Mouse (Mus musculus) heart, postnatal 14 days (tissue): ENCODE measurements at regions not wholly inside any gene's neighbourhood (a gene's known extent, or its start where the extent isn't known, plus 50 kb on each side); places are given as distances from the start of the nearest gene placed in this dataset.

ENCODE experiments used
- DNase-seq, 2 experiments: peaks; one replicate each; pipeline ENCODE4 v3.0.0; 2021 to 2022
- intact Hi-C: fragments of 180-260 bp; cut with DNase I; formaldehyde crosslinking; loops from one replicate; pipeline ENCODE4 v1.15.1; 2025

DNA sequence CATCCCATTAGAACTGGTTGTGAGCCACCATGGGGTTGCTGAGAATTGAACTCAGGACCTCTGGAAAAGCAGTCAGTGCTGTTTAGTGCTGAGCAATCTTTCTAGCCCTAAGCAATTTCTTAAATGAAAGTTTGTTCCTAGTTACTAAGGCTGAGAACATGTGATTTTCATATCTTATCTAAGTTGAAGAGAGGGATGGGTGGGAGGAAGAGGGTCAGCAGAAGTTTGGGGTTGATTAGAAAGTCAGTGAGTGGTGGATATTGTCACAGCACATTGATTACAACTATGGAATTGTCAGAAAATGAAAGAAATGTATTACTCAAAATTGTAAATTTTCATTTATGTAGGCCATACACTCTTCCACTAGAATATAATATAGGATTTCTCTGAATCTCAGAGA lies 337.4 kb upstream of the Robo2 start:
- no peak for DNase-seq
- intact Hi-C loops = no loop called here

DNA sequence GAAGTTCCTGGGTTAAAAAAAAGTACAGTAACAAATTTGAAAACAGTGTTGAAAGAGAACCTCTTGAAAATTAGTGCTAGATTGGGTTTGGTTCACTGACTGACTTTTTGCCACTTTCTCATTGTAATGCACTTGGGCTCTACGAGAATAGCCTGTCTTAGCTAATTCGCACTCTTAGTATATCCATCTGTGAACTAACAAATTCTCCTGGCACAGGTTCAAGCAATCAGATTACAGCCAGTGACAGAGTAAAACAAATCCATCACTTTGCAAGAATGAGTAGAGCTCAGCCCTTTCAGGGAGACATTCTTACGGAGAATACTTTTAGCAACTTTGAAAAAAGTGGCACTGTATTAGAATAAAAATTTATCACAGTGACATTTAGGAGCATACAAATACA lies 331.9 kb upstream of the Robo2 start:
- DNase-seq = no peak
- intact Hi-C loops = no loop called here

DNA sequence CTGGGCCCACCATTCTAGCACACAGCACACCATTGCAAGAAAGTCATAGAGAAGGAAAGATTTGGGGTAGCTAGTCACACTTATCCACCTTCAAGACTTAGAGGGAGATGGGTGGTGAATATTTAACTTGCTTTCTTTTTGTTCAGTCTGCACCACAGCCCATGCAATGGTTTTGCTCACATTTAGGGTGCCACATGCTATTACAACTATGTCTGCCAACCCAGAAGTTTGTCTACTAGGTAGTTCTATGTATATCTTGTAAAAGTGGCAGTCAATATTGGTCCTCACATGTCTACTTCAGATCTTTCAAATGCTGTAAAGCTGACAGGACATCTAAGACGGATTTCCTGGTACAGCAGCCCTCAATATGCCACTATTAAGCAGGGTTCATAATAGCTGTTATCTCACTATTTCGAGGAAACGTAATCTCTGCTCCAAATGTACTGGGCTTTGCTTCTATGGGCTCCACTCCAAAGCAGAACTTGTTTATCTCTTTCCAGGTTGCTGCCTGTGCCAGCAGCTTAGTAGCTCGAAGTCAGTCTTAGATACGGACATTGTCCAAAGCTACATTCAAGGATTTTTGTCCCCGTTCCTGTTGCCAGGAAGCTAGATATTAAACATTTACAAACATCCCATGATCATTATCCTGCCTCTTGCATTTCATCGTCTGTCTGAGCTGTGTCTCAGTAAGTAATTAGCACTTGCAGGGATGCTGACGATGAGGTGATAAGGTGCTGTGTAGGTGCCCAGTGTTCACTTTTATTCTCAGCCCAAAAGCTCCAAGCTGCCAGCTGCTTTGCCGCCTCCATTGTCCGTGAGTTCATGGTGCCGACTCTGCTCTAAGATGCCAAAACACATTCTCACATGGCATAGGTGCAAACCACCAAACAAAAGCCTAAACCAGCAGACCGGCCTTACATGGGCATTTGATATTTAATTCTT lies 327.8 kb upstream of the Robo2 start:
- intact Hi-C loops = no loop called here

DNA sequence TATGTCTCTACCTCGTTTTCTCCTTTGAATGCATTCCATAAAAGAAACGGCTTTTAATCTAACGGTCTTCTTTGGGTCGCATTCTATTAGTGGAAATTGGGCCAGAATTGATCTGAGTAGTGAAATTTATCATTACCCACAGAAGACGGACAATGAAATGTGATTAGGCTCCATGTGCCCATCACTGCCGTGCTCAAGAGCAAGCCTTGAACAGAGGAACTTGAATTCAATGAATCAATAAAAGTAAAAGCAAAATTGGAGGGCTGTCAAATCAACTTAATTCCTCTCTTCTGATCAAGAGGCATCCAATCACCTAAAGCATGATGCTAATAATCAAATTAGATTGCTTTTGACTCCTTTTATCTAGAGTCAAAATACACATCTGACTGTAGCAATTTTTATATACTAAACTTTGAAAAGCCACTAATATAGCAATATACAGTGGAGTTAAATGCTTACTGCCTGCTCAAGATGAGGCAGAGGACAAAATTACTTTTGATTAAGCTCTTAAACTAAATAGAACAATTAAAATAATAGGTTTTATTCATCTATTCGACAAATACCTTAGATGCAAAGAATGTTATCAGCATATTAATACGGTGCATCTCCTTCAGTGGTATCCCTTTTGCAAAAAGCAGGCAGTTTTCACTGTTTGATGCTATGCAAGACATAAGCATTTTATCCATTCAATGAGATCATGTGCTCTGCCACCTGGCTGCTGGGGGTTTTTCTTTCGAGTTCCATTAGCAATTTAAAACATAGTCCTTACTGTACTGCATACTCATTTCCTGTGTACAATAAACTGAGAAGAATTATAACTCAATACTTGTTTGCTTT lies 321.5 kb upstream of the Robo2 start:
- no peak for DNase-seq
- intact Hi-C loops = no loop called here

More for the DNA sequence above, 327.8 kb upstream of the Robo2 start:
- DNase-seq = peak in 1 of 2 experiments; percentile 1

DNA sequence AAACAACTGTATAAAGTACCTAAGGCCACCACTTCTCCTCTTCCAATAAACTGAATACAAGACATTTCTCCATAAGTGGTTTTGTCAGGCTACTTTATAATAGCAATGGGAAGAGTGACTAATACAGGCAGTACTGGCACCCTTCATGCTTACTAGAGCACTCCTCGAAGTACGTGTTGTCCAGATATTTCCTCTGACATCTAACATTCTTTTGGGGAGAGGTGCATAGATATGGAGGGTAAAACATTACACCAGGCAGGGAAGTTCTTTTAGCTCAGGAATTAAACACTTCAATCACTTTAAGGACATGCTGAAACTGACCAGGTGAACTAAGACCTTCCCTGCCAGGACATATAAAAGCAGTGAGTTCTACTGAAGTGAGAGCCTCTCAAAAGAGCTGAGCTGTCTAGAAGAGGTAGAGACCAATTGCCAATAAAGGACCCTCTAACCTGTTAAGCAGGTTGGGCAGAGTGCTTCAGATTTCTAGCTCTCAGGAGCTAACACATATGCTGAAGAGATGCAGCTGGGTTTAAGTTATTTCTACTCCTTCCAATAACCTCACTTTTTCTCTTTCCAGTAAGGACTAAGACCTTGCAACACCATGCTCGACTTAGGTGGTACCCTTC lies 318.7 kb upstream of the Robo2 start:
- intact Hi-C loops = no loop called here
- DNase-seq = no peak

DNA sequence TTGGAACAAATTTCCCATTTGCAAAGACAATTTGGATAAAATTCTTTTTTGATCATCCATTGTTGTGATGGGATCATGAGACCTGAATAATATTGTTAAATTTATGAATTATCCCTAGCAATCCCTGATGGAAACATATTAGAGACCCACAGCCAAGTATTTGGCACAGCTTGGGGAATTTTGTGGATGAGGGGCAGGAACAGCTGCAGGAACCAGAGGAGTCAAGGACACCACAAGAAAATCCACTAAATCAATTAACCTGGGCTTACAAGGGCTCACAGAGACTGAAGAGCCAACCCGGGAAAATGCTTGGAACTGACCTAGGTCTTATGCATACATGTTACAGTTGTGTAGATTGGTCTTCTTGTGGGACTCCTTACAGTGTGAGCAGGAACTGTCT lies 311.6 kb upstream of the Robo2 start:
- intact Hi-C loops = no loop called here
- DNase-seq = no peak

DNA sequence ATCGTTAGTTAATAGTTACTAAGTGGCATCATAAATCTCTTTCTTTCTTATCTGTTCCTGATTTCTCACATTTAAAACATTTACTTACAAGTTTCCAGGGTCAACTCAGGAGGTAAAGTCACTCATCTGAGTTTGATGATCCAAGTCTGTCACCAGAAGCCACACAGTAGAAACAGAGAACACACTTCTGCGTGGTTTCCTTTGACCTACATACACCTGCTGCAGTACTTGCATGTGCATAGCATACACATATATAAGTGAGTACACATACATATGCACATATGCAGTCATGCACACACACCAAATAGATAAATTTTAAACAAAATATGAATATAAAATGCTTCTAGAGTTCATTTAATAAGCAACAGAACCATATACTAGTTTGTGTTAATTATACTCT lies 306.5 kb upstream of the Robo2 start:
- intact Hi-C loops = no loop called here
- DNase-seq = no peak

DNA sequence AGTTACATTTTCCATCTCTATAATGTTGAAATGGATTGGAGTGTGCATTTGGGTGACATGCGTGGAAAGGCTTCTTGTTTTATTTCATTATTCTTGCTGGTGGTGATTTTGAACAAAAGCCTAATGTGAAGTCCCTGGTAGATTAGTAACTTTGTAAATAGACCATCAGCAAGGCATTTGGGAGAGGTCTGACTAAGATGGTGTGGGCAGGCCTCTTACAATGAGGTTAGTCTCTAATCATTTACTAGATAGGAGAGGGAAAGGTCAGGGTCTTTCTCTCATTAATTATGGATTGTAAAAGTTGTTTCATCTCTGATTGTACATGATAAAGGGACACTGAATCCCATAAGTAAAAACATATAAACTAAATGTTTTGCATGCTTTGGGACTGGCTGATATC lies 306.0 kb upstream of the Robo2 start:
- no peak for DNase-seq
- intact Hi-C loops = no loop called here

DNA sequence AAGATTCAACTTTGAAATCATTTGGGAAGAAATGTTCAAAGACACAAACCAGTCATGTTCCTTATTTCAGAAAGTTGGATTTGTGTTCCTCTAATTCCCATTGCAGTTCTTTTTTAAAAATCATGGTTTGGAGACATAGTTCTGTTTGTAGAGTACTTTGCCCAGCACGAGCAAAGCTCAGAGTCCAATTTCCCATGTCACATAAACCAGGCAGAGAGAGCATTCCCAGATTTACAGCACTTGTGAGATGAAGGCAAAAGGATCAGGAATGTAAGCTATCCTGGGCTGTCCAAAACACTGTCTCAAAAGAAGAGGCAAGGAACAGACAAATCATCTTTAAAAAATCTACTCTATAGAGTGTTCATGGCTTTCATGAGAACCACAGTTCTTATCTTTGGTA lies 303.3 kb upstream of the Robo2 start:
- no peak for DNase-seq
- intact Hi-C loops = no loop called here

DNA sequence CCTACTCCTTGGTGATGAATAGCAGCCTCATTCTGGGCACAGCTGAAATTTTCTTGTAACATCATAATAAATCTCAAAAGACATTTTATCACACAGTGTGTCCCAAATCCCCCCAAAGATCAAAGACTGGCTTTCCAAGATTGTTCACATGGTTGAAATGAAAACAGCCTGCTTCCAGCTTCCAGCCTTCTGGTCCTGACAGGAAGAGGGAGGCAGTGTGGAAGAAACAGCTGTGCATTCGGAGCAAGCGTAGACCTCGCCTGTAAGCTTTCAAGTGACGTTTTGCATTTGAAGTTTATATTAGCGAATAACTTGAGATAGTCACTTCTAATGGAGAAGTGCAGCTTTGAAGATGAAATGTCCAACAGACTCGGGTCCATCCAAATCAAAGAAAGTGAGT lies 300.9 kb upstream of the Robo2 start:
- intact Hi-C loops = no loop called here
- DNase-seq = no peak

DNA sequence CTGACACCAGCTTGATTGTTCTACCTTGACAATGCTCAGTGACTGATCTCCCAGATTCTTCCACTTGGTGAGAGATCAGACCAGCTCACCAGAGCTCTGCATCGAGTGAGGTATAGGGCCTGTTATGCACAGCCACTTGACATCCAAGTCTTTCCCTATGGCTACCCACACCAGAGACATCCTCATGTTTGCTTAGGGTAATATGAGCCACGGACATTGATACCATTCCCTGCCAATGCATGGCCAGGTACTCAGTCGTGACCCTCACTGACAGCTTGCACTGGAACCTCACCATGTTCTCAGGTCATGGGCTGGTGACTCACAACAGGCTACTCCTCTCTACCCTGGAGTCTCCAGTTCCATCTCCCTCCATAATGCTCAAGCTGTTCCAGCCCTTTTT lies 290.4 kb upstream of the Robo2 start:
- intact Hi-C loops = no loop called here
- no peak for DNase-seq

DNA sequence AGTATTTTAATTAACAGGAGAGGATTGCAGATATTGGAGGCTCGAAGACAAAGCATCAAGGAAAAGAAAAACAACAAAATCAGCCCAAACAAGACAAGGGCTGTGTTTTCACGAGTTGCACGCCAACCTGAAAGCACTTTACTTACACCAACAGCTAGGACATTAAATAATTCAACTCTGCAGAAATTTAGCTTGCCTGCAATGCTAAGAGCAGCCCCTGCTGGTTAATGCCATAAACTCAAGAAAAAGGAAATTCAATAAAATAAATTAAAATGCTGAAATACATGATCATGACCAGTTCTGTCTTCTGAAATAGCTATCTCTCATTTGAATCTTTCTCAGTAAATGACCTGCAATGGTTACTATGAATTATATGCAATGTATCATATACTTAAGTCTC lies 271.7 kb upstream of the Robo2 start:
- DNase-seq = no peak
- intact Hi-C loops = no loop called here

DNA sequence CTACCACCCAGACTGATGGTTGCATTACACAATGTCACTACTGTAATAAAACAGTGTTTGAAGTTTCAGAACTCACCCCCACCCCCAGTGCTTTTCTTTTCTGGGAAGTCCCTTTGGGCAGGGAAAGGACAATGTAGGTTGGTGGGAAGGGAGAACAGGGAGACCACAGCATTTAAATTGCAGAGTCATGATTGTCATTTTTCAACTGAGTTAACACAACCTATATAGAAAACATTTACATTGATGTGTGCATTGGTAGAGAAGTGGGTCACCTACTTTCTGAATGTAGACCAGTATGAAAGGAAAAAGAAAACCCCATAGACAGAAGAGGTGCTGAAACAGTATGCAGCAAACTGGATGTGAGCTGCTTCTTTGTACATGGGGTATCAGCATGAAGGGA lies 264.0 kb upstream of the Robo2 start:
- intact Hi-C loops = no loop called here
- no peak for DNase-seq

DNA sequence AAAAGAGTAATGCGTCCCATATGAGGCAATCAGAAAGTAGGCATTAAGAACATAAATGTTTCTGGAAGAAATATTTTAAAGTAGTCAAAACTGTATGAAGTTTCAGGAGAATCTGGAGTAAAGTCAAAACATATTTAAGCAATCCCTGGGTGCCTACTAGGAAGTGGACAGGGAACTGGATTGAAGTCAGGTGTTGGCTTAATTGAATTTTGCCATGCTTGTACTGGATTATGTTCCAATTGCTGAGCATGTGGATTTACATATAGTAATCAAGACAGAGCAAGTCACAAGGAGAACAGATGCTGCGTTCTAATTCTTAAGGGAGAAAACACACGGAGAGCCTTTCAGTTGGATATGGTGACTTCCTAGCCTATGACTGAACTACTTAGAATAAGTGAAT lies 259.8 kb upstream of the Robo2 start:
- intact Hi-C loops = no loop called here
- no peak for DNase-seq

DNA sequence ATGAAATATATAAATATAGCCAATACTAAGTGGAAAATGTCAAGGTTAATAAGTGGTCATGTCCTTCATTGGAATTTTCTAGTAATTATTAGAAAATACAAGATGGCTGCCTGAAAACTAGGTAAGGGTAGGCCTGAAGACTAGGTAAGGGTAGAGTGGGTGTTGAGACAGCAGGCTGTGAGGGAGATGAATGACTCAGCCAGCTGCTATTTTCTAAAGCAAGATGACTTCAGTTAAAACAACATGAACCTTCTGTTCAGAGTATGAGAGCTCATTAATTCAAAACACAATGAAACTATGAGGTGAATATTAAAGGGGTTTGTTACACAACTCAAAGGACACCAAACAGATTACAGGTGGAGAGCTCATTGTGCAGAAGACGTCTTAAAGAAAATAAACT lies 252.7 kb upstream of the Robo2 start:
- no peak for DNase-seq
- intact Hi-C loops = no loop called here

DNA sequence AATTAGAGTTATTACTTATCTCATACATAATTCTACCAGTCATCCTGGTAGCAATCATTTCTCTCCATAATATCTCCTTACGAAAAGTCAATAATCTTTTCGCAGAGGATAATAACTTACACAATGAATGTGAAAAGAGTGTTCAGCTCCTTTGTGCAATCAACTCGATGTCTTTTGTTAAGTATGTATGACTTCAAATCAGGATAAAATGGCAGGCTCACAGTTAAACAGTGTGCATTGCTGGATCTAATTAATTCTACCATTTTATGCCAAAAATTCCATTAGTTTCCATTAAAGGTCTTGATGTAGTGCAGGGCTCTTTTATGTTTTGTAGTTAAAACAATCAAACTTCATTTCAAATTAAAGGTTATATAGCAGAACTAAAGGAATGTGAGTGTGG lies 239.6 kb upstream of the Robo2 start:
- intact Hi-C loops = no loop called here
- no peak for DNase-seq

DNA sequence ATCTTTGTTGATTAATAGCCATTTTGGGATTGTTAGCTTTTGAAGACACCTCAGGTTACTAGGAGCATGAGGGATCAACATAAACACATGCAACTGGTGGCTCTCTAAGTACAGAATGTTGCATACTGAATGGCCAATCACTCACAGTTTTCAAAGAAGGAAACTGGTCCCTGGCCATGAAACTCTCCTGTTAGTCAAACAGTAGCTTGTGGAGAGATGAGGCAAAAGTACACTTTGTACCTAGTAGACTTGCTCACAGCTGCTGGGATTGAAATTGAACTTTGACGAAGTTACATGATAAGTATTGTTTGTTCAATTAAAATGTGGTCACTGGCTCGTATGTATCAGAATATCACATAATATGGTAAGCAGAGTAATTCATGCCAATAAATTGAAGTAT lies 237.6 kb upstream of the Robo2 start:
- DNase-seq = no peak
- intact Hi-C loops = no loop called here

DNA sequence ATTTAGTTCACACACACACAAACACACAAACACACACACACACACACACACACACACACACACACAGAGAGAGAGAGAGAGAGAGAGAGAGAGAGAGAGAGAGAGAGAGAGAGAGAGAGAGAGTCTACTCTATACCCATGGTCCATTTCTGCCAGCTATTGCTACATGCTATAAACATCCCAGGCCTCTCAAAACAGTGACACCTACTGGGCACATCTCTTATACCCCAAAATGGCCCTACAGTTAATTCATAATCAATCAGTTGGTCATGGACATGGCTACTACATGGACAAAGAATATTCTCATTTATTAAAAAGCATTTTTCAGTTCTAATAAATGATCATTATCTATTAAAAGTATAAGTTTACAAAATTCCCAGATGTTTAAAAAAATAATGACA lies 236.8 kb upstream of the Robo2 start:
- intact Hi-C loops = no loop called here
- peak in 1 of 2 experiments; percentile 1 for DNase-seq

DNA sequence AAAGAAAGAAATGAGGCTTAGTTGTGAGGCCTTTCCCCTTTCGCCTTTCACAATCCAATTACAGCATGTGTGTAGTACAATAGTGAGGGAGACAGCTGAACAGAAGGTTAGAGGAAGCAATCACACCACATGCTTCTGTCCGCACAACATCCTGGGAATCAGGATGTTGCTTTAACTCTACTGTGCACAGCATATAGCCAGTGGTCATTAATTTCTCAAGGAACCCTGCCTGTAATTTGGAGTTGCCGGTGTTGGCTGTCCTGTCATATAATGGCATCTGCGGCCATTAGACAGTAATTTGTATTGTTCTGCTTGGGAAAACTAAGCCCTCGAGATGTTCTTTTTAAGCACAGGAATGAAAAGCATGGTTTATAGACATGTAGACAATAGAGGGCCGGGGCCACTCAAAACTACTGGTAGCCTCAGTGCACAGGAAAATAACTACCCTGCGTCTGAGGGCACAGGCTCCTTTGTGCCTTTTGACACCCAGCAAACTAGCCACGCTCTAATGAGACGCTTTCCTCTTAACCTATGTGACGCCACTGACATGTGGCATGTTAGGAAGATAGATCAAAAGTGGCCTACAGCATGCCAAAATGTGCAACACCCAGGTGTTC lies 233.2 kb upstream of the Robo2 start:
- intact Hi-C loops = no loop called here
- DNase-seq = no peak

DNA sequence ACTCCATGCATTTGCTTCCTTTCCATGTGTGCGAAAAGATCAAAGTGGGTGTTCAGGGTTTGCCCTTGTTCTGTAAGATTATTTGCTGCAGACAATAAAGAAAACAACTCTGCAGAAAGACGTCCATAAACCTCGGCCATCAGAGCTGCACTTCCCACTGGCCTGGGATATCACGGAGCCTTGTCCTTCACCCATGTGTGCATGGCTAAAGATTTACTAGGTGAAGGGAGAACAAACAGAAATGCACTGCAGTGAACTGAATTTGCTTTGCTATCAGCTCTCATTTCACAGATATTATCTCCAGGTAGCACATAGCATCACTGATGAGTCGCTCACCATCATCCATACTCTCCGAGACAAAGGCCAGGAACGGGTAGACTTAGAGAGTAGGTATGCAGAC lies 228.2 kb upstream of the Robo2 start:
- intact Hi-C loops = no loop called here
- no peak for DNase-seq

DNA sequence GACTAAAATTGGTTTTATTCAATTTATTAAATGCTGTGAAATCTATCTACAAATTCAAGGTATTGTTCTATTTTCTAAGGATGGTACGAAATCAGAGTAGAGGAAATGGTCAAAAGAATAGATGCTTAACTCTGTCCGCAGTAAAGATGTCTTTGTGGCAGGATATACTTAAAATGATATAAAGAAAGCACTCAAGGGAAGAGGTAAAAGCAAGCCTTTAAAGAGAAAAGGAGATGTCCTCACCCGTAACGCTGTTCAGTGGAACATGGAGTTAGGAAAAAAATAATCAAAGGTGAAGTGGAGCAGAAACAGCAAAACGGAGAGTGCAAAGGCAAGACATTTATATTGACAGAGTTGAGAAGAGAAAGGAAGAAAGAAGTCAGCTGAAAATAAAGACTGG lies 226.0 kb upstream of the Robo2 start:
- intact Hi-C loops = no loop called here
- DNase-seq = no peak
